Mouse (Mus musculus) C2C12 (cell line): ENCODE results near the gene Pld5. TPM values are rescaled to one million over a fixed set of nuclear protein-coding genes. Genes with fewer than 3 reads are reported as not detected.

Experiments used
- H3K27me3 ChIP-seq: one replicate; pipeline ENCODE4 v1.6.1; 2011; ENCODE audit not compliant: control insufficient read depth, insufficient read depth, insufficient read length
- H3K36me3 ChIP-seq: one replicate; pipeline ENCODE4 v1.6.1; 2011; ENCODE audit not compliant: control insufficient read depth, insufficient read depth
- H3K4me3 ChIP-seq: one replicate; pipeline ENCODE4 v1.5.1; 2011; ENCODE audit warnings: mild to moderate bottlenecking, control low read depth; ENCODE audit not compliant: poor library complexity, insufficient read depth, severe bottlenecking
- H3K79me2 ChIP-seq: one replicate; pipeline ENCODE4 v1.6.1; 2011; ENCODE audit not compliant: control insufficient read depth, insufficient read depth
- H3K79me3 ChIP-seq: one replicate; pipeline ENCODE4 v1.6.1; 2011; ENCODE audit warnings: low read depth, control low read depth
- H3ac ChIP-seq: one replicate; pipeline ENCODE3; 2011; ENCODE audit warnings: low read depth; ENCODE audit not compliant: control insufficient read depth, insufficient read length
- CEBPB ChIP-seq: IDR thresholded peaks from one replicate; pipeline ENCODE4 v1.6.1; 2011; ENCODE audit warnings: low read depth, mild to moderate bottlenecking, control low read depth, moderate library complexity
- CTCF ChIP-seq: IDR thresholded peaks from one replicate; pipeline ENCODE4 v1.5.1; 2011; ENCODE audit not compliant: control insufficient read depth, insufficient read depth, insufficient read length
- FOSL1 ChIP-seq: IDR thresholded peaks from one replicate; pipeline ENCODE4 v1.8.0; 2011; ENCODE audit warnings: mild to moderate bottlenecking, low read length; ENCODE audit not compliant: poor library complexity, insufficient read depth, severe bottlenecking
- MAX ChIP-seq: IDR thresholded peaks from one replicate; pipeline ENCODE4 v1.6.1; 2011; ENCODE audit warnings: mild to moderate bottlenecking, control low read depth
- MYOD1 ChIP-seq: IDR thresholded peaks from one replicate; pipeline ENCODE4 v1.6.1; 2011; ENCODE audit warnings: low read depth; ENCODE audit not compliant: control insufficient read depth, insufficient read length
- MYOG ChIP-seq: IDR thresholded peaks from one replicate; pipeline ENCODE4 v1.6.1; 2011; ENCODE audit not compliant: control insufficient read depth, insufficient read length; ENCODE audit errors: extremely low read depth
- USF1 ChIP-seq: IDR thresholded peaks from one replicate; pipeline ENCODE4 v1.6.1; 2011; ENCODE audit warnings: low read depth, mild to moderate bottlenecking, control low read depth, moderate library complexity
- polyA plus RNA-seq: library from polyadenylated mRNA; unstranded; fragments of >200 nt; fragmentation: generic; extraction: Trizol; gene quantifications from one replicate; pipeline ENCODE4 v1.2.1, GENCODE M21; 2012; ENCODE audit warnings: missing spikeins

Gene Pld5
- polyA plus RNA-seq, 1 experiment: not detected

DNA sequence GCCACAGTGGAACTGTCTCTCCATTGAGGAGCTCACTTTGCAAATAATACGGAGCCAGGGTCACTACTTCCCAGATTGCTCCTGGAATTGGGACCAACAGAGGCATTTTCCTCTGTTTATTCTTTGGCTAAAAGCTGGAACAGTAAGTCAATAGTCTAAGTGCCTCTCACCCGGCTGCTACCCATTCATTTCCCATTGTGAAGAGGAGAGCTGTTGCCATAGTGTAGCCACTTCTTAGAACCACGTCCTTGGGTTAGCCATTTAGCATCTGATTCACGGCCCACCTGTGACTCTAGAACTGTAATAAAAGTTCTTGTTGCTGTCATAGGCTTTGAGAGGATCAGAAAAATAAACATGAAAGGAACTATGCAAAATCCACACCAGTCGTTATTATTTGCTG lies 241.4 kb downstream of the Pld5 start:
- no peak overlapping the region for H3K4me3 ChIP-seq
- H3K36me3 ChIP-seq: no peaks in the 10 kb centered on the region
- H3ac ChIP-seq: no peak overlapping the region
- TF ChIP-seq FOSL1: no peak
- H3K79me2 ChIP-seq: no peaks in the 10 kb centered on the region
- H3K79me3 ChIP-seq: no peaks in the 10 kb centered on the region
- H3K27me3 ChIP-seq: no peaks in the 10 kb centered on the region

GRCm38 (mm10) chr1:176029063-176029462 lies 246.0 kb downstream of the Pld5 start:
- Histone ChIP-seq H3K79me3 (no peaks in the 10 kb centered on the region), H3K4me3 (no peak overlapping the region), H3K36me3 (no peaks in the 10 kb centered on the region), H3K27me3 (no peaks in the 10 kb centered on the region), H3ac (no peak overlapping the region), H3K79me2 (no peaks in the 10 kb centered on the region)
- no peak for TF ChIP-seq MAX

- Histone ChIP-seq H3K36me3 (no peaks in the 10 kb centered on the region), H3K79me3 (no peaks in the 10 kb centered on the region), H3K79me2 (no peaks in the 10 kb centered on the region), H3K27me3 (no peaks in the 10 kb centered on the region), H3ac (no peak overlapping the region), H3K4me3 (no peak overlapping the region)
- TF ChIP-seq MYOD1 (no peak), MAX (no peak), FOSL1 (no peak), USF1 (no peak), CTCF (no peak)
Measured at GRCm38 (mm10) chr1:176028397-176028796, 246.7 kb downstream of the Pld5 start.

GRCm38 (mm10) chr1:176024501-176024900 lies 250.6 kb downstream of the Pld5 start:
- Histone ChIP-seq H3K4me3 (no peak overlapping the region), H3K27me3 (no peaks in the 10 kb centered on the region), H3K36me3 (no peaks in the 10 kb centered on the region), H3K79me2 (no peaks in the 10 kb centered on the region), H3ac (no peak overlapping the region), H3K79me3 (no peaks in the 10 kb centered on the region)
- TF ChIP-seq MAX (no peak), CEBPB (no peak), MYOG (no peak), FOSL1 (no peak), USF1 (no peak), CTCF (no peak), MYOD1 (no peak)

- Histone ChIP-seq H3ac (no peak overlapping the region), H3K79me2 (no peaks in the 10 kb centered on the region), H3K36me3 (no peaks in the 10 kb centered on the region), H3K4me3 (no peak overlapping the region), H3K79me3 (no peaks in the 10 kb centered on the region), H3K27me3 (no peaks in the 10 kb centered on the region)
- TF ChIP-seq MAX (no peak), CTCF (no peak), FOSL1 (no peak), CEBPB (no peak), MYOD1 (no peak), USF1 (no peak), MYOG (no peak)
Measured at GRCm38 (mm10) chr1:176018523-176018922, 256.6 kb downstream of the Pld5 start.

GRCm38 (mm10) chr1:176016076-176016475 lies 259.0 kb downstream of the Pld5 start:
- no peak overlapping the region for H3K4me3 ChIP-seq
- H3ac ChIP-seq: no peak overlapping the region
- TF ChIP-seq CTCF (no peak), MAX (no peak), FOSL1 (no peak), USF1 (no peak), CEBPB (no peak), MYOG (no peak)
- no peaks in the 10 kb centered on the region for H3K79me2 ChIP-seq
- no peaks in the 10 kb centered on the region for H3K27me3 ChIP-seq
- no peaks in the 10 kb centered on the region for H3K79me3 ChIP-seq
- H3K36me3 ChIP-seq: no peaks in the 10 kb centered on the region
